Mouse (Mus musculus): Measurements from ENCODE around the gene Dock10.

The Dock10 gene

GRCm38 (mm10) chr1:80453971-80454370 is 304.4 kb downstream of the Dock10 start:
- no peak for DNase-seq

- no peak for DNase-seq
Measured at GRCm38 (mm10) chr1:80451914-80452549, 306.3 kb downstream of the Dock10 start.
